Mouse (Mus musculus): ENCODE measurements around the gene Galnt3. TPM values are rescaled to one million over a fixed set of nuclear protein-coding genes. Genes with fewer than 3 reads are reported as not detected.

Gene Galnt3
- polyA plus RNA-seq, 1 experiment, result 1.3 TPM

GRCm38 (mm10) chr2:66151436-66151835, 26.6 kb upstream of the Galnt3 start:
- 86% methylated on average over 2 of the region's 2 CpGs for WGBS
- peaks cover 2% of the 10 kb centered on the region; the same call in 1 of the 2 replicates for H3K4me1 ChIP-seq (replicated peaks; ENCODE audit: control insufficient read depth, insufficient read depth, low read length)
- DNase-seq, result no peak
- H3K27ac ChIP-seq (ENCODE audit: control insufficient read depth, insufficient read depth, low read length), result no peak overlapping the region
- TF ChIP-seq CTCF (IDR thresholded peaks at IDR 0.05; ENCODE audit: borderline replicate concordance, control insufficient read depth, extremely low read depth, insufficient read depth, low read length, poor library complexity) (no peak), POLR2A (IDR thresholded peaks at IDR 0.05; ENCODE audit: control insufficient read depth, extremely low read depth, insufficient read depth, low read length, poor library complexity) (no peak)
- no peak overlapping the region for H3K4me3 ChIP-seq (ENCODE audit: control insufficient read depth, insufficient read depth, low read length)
- H3K36me3 ChIP-seq (ENCODE audit: control insufficient read depth, insufficient read depth, low read length), result no peaks in the 10 kb centered on the region
- no peaks in the 10 kb centered on the region for H3K27me3 ChIP-seq (ENCODE audit: control insufficient read depth, insufficient read depth, low read length)

DNA sequence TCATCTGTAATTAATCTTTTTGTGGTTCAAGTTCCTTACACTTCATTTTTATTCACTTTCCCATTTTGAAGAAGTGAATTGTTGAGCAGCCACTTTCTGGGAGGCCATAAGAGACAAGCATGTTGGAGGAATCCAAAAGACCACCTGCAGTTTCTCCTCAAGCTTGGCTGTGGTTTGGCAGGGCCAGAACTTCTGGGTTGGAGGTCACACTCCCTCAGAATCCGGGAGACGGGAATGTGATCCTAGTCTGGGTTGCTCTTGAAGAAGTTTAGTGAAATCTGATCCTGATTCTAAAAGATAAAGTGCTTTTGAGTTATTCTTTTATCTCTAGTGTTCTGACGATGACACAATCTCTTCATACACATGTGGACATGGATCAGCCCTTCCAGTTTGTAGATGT, 25.7 kb upstream of the Galnt3 start:
- DNase-seq, result no peak
- H3K36me3 ChIP-seq (ENCODE audit: control insufficient read depth, insufficient read depth, low read length), result no peaks in the 10 kb centered on the region
- H3K4me3 ChIP-seq (ENCODE audit: control insufficient read depth, insufficient read depth, low read length), result no peak overlapping the region
- WGBS, result 88% methylated on average over 3 of the region's 3 CpGs
- no peak for TF ChIP-seq POLR2A (IDR thresholded peaks at IDR 0.05; ENCODE audit: control insufficient read depth, extremely low read depth, insufficient read depth, low read length, poor library complexity)
- TF ChIP-seq CTCF (IDR thresholded peaks at IDR 0.05; ENCODE audit: borderline replicate concordance, control insufficient read depth, extremely low read depth, insufficient read depth, low read length, poor library complexity), result no peak
- H3K4me1 ChIP-seq (replicated peaks; ENCODE audit: control insufficient read depth, insufficient read depth, low read length), result peaks cover 2% of the 10 kb centered on the region; the same call in 1 of the 2 replicates
- H3K27ac ChIP-seq (ENCODE audit: control insufficient read depth, insufficient read depth, low read length), result no peak overlapping the region
- H3K27me3 ChIP-seq (ENCODE audit: control insufficient read depth, insufficient read depth, low read length), result no peaks in the 10 kb centered on the region

GRCm38 (mm10) chr2:66148654-66149230, 23.9 kb upstream of the Galnt3 start:
- Histone ChIP-seq H3K4me3 (ENCODE audit: control insufficient read depth, insufficient read depth, low read length) (no peak overlapping the region), H3K27me3 (ENCODE audit: control insufficient read depth, insufficient read depth, low read length) (no peaks in the 10 kb centered on the region), H3K36me3 (ENCODE audit: control insufficient read depth, insufficient read depth, low read length) (no peaks in the 10 kb centered on the region), H3K4me1 (replicated peaks; ENCODE audit: control insufficient read depth, insufficient read depth, low read length) (peaks cover 2% of the 10 kb centered on the region; the same call in 1 of the 2 replicates), H3K27ac (ENCODE audit: control insufficient read depth, insufficient read depth, low read length) (no peak overlapping the region)
- 14% methylated on average over 10 of the region's 10 CpGs for WGBS
- no peak for DNase-seq
- TF ChIP-seq CTCF (IDR thresholded peaks at IDR 0.05; ENCODE audit: borderline replicate concordance, control insufficient read depth, extremely low read depth, insufficient read depth, low read length, poor library complexity), result no peak
- no peak for TF ChIP-seq POLR2A (IDR thresholded peaks at IDR 0.05; ENCODE audit: control insufficient read depth, extremely low read depth, insufficient read depth, low read length, poor library complexity)

DNA sequence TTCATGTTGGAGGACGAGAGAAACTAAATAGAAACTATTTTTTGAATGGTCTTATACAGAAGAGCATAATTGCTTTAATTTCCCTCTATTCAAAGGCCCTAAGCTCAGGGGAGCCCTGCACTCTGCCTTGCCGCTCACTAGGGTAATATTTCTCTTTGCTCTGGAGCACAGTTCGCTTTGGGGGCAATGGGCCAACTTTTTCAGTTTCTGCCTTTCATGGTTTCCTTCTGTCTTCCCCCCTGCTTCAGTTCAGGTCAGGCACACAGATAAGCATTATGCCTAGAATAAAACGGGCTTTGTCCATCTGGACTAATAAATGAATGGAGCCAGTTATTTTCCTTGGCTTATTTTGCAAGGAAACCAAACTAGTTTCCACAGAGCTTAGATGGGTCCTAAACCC, 21.7 kb upstream of the Galnt3 start:
- 90% methylated on average over 4 of the region's 4 CpGs for WGBS
- no peak for DNase-seq
- no peaks in the 10 kb centered on the region for H3K27me3 ChIP-seq (ENCODE audit: control insufficient read depth, insufficient read depth, low read length)
- TF ChIP-seq POLR2A (IDR thresholded peaks at IDR 0.05; ENCODE audit: control insufficient read depth, extremely low read depth, insufficient read depth, low read length, poor library complexity), result no peak
- no peak for TF ChIP-seq CTCF (IDR thresholded peaks at IDR 0.05; ENCODE audit: borderline replicate concordance, control insufficient read depth, extremely low read depth, insufficient read depth, low read length, poor library complexity)
- H3K36me3 ChIP-seq (ENCODE audit: control insufficient read depth, insufficient read depth, low read length), result no peaks in the 10 kb centered on the region
- no peak overlapping the region for H3K27ac ChIP-seq (ENCODE audit: control insufficient read depth, insufficient read depth, low read length)
- no peak overlapping the region for H3K4me3 ChIP-seq (ENCODE audit: control insufficient read depth, insufficient read depth, low read length)
- peaks cover 2% of the 10 kb centered on the region; the same call in 1 of the 2 replicates for H3K4me1 ChIP-seq (replicated peaks; ENCODE audit: control insufficient read depth, insufficient read depth, low read length)

DNA sequence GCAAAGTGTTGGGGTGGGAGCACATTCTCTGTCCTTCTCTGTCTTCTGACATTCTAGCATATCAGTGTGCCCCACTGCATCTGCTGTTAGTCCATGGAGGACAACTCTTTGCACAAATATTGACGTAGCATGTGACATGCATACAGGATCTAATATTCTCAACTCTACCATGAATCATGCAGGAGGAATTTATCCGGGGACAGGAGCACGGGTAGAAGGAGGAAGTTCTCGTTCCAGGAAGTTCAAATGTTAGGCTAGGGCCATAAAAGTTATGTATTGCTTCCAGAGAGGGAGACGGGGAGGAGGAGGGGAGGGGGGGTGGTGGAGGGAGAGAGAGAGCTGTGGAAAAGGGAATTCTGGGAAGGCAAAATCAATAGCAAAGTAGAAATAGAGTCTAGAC, 20.0 kb upstream of the Galnt3 start:
- no peak for TF ChIP-seq POLR2A (IDR thresholded peaks at IDR 0.05; ENCODE audit: control insufficient read depth, extremely low read depth, insufficient read depth, low read length, poor library complexity)
- no peak for TF ChIP-seq CTCF (IDR thresholded peaks at IDR 0.05; ENCODE audit: borderline replicate concordance, control insufficient read depth, extremely low read depth, insufficient read depth, low read length, poor library complexity)
- no peak overlapping the region for H3K27ac ChIP-seq (ENCODE audit: control insufficient read depth, insufficient read depth, low read length)
- H3K4me1 ChIP-seq (replicated peaks; ENCODE audit: control insufficient read depth, insufficient read depth, low read length), result peaks cover 2% of the 10 kb centered on the region; the same call in 1 of the 2 replicates
- 49% methylated on average over 5 of the region's 5 CpGs for WGBS
- H3K36me3 ChIP-seq (ENCODE audit: control insufficient read depth, insufficient read depth, low read length), result no peaks in the 10 kb centered on the region
- no peaks in the 10 kb centered on the region for H3K27me3 ChIP-seq (ENCODE audit: control insufficient read depth, insufficient read depth, low read length)
- no peak overlapping the region for H3K4me3 ChIP-seq (ENCODE audit: control insufficient read depth, insufficient read depth, low read length)
- no peak for DNase-seq

DNA sequence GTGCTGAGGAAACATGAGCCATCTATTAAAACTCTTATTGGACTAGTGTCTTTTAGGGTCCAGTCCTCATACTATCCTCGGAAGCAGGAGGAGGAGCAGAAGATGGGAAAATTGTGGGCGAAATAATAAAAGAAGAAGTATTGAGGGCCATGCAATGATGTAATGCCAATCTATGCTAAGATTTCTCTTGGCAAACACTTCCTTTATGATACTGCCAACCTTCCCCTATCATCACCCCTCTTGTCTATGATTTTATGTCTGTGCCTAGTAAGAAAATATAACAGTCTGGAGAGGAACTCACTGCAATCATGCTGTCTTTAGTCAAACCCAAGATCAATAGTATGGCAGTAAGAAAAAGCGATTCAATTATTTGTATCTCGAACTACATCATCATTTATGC, 18.5 kb upstream of the Galnt3 start:
- WGBS, result 93% methylated on average over 4 of the region's 4 CpGs
- no peaks in the 10 kb centered on the region for H3K4me1 ChIP-seq (replicated peaks; ENCODE audit: control insufficient read depth, insufficient read depth, low read length)
- DNase-seq, result no peak
- no peak for TF ChIP-seq POLR2A (IDR thresholded peaks at IDR 0.05; ENCODE audit: control insufficient read depth, extremely low read depth, insufficient read depth, low read length, poor library complexity)
- no peak for TF ChIP-seq CTCF (IDR thresholded peaks at IDR 0.05; ENCODE audit: borderline replicate concordance, control insufficient read depth, extremely low read depth, insufficient read depth, low read length, poor library complexity)
- H3K4me3 ChIP-seq (ENCODE audit: control insufficient read depth, insufficient read depth, low read length), result no peak overlapping the region
- no peak overlapping the region for H3K27ac ChIP-seq (ENCODE audit: control insufficient read depth, insufficient read depth, low read length)
- H3K27me3 ChIP-seq (ENCODE audit: control insufficient read depth, insufficient read depth, low read length), result no peaks in the 10 kb centered on the region
- H3K36me3 ChIP-seq (ENCODE audit: control insufficient read depth, insufficient read depth, low read length), result no peaks in the 10 kb centered on the region

DNA sequence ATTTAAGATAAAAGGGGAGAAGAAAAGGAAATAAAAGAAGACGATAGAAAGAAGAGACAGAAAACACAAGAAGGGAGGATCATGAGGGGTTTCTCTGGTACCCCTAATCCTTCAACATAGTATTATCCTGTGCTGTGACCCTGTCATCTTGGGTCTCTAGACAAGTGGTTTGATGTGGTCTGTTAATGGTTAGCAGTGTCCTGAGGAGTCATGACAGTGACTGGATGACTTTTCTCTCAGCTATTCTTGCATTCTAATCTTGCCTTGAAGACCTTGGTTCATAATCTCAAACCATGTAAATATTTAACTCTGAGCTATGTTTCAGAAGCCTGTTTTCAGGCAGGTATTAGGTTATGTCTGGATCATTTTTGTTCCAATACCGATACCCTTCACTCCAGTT, 17.9 kb upstream of the Galnt3 start:
- no peaks in the 10 kb centered on the region for H3K36me3 ChIP-seq (ENCODE audit: control insufficient read depth, insufficient read depth, low read length)
- H3K27me3 ChIP-seq (ENCODE audit: control insufficient read depth, insufficient read depth, low read length), result no peaks in the 10 kb centered on the region
- DNase-seq, result no peak
- no peak for TF ChIP-seq CTCF (IDR thresholded peaks at IDR 0.05; ENCODE audit: borderline replicate concordance, control insufficient read depth, extremely low read depth, insufficient read depth, low read length, poor library complexity)
- TF ChIP-seq POLR2A (IDR thresholded peaks at IDR 0.05; ENCODE audit: control insufficient read depth, extremely low read depth, insufficient read depth, low read length, poor library complexity), result no peak
- no peaks in the 10 kb centered on the region for H3K4me1 ChIP-seq (replicated peaks; ENCODE audit: control insufficient read depth, insufficient read depth, low read length)
- no peak overlapping the region for H3K27ac ChIP-seq (ENCODE audit: control insufficient read depth, insufficient read depth, low read length)
- H3K4me3 ChIP-seq (ENCODE audit: control insufficient read depth, insufficient read depth, low read length), result no peak overlapping the region
- 91% methylated on average over 2 of the region's 2 CpGs for WGBS
